Mouse (Mus musculus) activated CD4-positive, CD25-positive, alpha-beta regulatory T cell, adult 9 weeks (primary cell): Measurements from ENCODE around the gene Smok3b. TPM values are rescaled to one million over a fixed set of nuclear protein-coding genes. Genes with fewer than 3 reads are reported as not detected.

Experiments used
- polyA plus RNA-seq: library from polyadenylated mRNA; unstranded; fragments of 100-300 nt; shearing (Covaris generic); gene quantifications from one replicate; pipeline ENCODE4 v1.2.1, GENCODE M21; 2017

The Smok3b gene
- polyA plus RNA-seq, result not detected

DNA sequence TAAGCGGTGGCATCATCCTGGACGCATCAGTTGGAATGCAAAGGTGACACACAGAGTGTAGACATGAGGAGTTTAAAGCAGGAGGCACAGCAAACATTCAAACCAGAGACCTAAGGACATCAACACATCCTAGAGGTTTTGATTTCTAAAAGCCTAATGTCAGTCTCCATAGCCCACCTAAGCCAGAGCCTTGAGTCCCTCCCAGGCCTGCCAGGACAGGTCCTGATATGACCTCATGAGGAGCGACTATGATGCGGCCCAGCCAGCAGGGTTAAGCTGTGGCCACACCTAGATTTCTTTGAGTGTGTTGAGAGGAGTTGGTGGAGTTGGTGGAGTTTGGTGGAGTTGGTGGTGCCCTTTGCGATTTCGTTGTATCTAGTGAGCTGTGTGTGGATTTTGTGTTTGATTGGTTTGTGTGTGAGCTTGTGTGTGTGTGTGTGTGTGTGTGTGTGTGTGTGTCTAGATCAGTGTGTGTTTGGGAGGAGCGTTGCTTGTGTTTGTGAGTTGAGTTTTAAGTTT is at the start of gene Smok3b, which contains the start of gene Smok3a:
TSS of gene Smok3b (plus strand) at position 469 of the 519 bp plus-strand sequence.
TSS of gene Smok3a (plus strand) at position 301 of the 519 bp plus-strand sequence.

DNA sequence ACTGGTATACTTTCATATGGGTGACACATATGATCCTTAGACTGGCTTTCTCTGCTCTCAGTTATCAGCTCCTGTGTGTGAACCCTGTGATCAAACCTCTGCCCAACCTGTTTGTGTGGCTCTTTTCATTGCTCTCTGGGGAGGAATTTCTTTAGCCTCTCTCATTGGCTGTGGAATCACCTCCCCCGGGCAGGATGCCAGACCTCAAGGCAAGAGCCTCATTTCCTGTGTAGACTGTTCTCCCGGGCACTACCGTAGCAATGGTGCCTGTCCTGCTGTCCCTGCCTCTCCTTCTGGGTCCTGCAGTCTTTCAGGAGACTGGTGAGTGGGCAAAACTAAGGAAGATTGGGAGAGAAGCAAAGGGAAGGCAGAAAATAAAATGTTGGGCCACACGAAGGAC is 39.9 kb upstream of the Smok3b start, which contains the start of gene Azgp1:
TSS of gene Azgp1 (plus strand) at position 221 of the 400 bp plus-strand sequence.

DNA sequence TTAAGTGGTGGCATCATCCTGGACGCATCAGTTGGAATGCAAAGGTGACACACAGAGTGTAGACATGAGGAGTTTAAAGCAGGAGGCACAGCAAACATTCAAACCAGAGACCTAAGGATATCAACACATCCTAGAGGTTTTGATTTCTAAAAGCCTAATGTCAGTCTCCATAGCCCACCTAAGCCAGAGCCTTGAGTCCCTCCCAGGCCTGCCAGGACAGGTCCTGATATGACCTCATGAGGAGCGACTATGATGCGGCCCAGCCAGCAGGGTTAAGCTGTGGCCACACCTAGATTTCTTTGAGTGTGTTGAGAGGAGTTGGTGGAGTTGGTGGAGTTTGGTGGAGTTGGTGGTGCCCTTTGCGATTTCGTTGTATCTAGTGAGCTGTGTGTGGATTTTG is 31.7 kb downstream of the Smok3b start, which contains the start of gene Smok3c:
TSS of gene Smok3c (plus strand) at position 301 of the 400 bp plus-strand sequence.

DNA sequence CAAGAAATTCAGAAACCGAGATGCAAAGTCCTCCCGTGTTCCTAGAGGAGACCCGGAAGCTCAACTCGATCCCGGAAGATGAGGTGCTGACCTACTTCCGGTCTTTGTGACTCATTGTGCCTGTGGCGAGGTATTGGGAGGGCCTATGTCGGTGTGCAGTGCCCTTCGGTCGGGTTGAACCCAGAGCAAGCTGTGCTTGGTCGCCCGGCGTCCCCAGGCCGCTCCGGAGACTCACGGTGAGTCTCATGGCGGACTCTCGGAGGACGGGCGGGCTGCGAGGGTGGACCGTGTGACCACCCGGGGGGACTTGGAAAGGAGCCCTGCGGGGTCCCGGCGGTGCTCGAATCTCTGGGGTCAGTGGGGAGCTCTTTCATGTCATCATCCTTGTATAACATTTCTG is 63.8 kb downstream of the Smok3b start, which contains the start of gene Zkscan1:
TSS of gene Zkscan1 (plus strand) at position 89 of the 400 bp plus-strand sequence.

Other genes with a start within 250 kb of the Smok3b start
- gene Ppp1r35, start 242.6 kb upstream of the Smok3b start, polyA plus RNA-seq, result 27.6 TPM
- 17.9 TPM for gene Mepce, start 233.8 kb upstream of the Smok3b start, polyA plus RNA-seq
- gene Zcwpw1, start 233.6 kb upstream of the Smok3b start, polyA plus RNA-seq, result 10.8 TPM
- 1.9 TPM for gene Pilra, start 185.1 kb upstream of the Smok3b start, polyA plus RNA-seq
- 0.88 TPM for gene Pilrb1, start 163.3 kb upstream of the Smok3b start, polyA plus RNA-seq
- gene Pilrb2, start 149.6 kb upstream of the Smok3b start, polyA plus RNA-seq, result 0.77 TPM
- not detected for gene Cyp3a13, start 99.8 kb upstream of the Smok3b start, polyA plus RNA-seq
- not detected for gene Gjc3, start 58.3 kb upstream of the Smok3b start, polyA plus RNA-seq
- gene Azgp1, start 39.9 kb upstream of the Smok3b start, polyA plus RNA-seq, result not detected
- not detected for gene Smok3a, start 168 bp upstream of the Smok3b start, polyA plus RNA-seq
- not detected for gene Smok3c, start 31.8 kb downstream of the Smok3b start, polyA plus RNA-seq
- gene Zkscan1, start 63.7 kb downstream of the Smok3b start, polyA plus RNA-seq, result 24.1 TPM
- gene Zscan21, start 95.5 kb downstream of the Smok3b start, polyA plus RNA-seq, result 26.3 TPM
- gene Zfp113, start 134.3 kb downstream of the Smok3b start, polyA plus RNA-seq, result 23.3 TPM
- 230 TPM for gene Cops6, start 139.6 kb downstream of the Smok3b start, polyA plus RNA-seq
- 11.0 TPM for gene Ap4m1, start 150.6 kb downstream of the Smok3b start, polyA plus RNA-seq
- 95.0 TPM for gene Mcm7, start 151.0 kb downstream of the Smok3b start, polyA plus RNA-seq
- gene Taf6, start 166.0 kb downstream of the Smok3b start, polyA plus RNA-seq, result 57.0 TPM
- gene Cnpy4, start 166.1 kb downstream of the Smok3b start, polyA plus RNA-seq, result 20.8 TPM
- 0.56 TPM for gene Mblac1, start 172.9 kb downstream of the Smok3b start, polyA plus RNA-seq
- 0.09 TPM for gene Nxpe5, start 204.5 kb downstream of the Smok3b start, polyA plus RNA-seq
- 118 TPM for gene Lamtor4, start 234.1 kb downstream of the Smok3b start, polyA plus RNA-seq
- gene BC037034, start 242.6 kb downstream of the Smok3b start, polyA plus RNA-seq, result 9.8 TPM